Mouse (Mus musculus): ENCODE results near the gene Shc3.

- TF ChIP-seq TAL1 (IDR thresholded peaks at IDR 0.05; ENCODE audit: low read length) (no peak), GATA1 (IDR thresholded peaks at IDR 0.05; ENCODE audit: low read length) (no peak)
These were observed 83.9 kb downstream of the Shc3 start for GRCm38 (mm10) chr13:51485291-51485690.

All from erythroblast, embryonic 14.5 days (primary cell).